Mouse (Mus musculus): Measurements from ENCODE around the gene Tmem179.
A peak's percentile ranks its signal among the peaks of the same experiment; 100 is the strongest.

Gene Tmem179

DNA sequence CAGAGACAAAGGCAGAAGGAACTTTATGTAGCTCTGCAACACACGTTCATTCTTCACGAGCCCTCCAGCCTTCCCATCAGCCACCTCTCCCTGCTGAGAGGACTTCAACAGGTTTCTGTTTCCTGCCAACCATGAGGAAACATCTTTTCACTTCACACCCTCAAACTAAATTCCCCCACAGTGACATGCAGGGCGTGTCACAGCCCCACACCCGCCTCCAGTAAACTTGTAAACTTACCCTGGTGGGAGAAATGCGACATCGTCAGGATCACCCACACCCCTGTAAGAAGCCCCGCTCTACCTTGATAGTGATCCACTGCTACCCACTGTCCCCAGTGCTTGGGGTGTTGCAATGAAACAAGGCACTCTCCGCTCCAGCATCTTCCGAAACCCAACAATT lies 21.8 kb upstream of the Tmem179 start:
- DNase-seq (ENCODE audit: low read depth, low spot score) = no peak

DNA sequence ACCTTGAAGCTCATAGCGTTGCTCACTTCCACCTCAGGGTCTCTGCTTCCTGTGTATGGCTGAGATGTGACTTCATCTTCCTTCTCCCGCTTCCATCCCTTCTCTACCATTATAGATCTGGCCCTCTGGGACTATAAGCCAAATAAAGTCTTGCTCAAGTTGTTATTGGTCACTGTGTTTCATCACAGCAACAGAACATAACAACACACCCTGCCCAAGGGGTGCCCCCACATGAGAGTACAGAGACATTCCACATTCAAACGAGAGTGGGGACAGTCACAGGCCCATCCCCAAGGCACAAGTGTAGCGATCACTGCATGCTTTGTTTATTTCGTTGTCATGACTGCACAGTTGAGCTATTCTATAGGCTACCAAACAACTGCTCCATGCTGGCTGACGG lies 20.7 kb upstream of the Tmem179 start:
- no peak for DNase-seq (ENCODE audit: low read depth, low spot score)

- DNase-seq (ENCODE audit: low read depth, low spot score) = no peak
Measured at GRCm38 (mm10) chr12:112533758-112534157, 17.2 kb upstream of the Tmem179 start.

DNA sequence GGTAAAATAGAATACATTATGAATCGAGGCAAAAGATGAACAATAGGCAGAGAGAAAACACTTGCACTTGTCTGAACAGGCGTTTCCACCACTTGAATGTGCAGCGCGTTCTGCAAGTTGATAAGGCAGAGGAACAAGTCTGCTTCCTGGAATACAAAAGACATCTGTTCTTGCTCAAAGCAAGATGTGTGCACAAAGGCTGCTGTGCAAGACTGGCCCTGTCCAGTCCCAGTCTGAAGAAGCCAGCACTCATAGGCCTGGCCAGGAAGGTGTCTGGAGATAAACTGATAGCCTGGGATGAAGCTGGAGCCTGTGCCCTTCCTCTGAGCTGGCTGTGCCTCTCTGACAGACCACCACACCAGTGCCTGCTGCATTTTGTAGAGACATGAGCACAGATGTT lies 1.6 kb upstream of the Tmem179 start:
- DNase-seq (ENCODE audit: low read depth, low spot score) = no peak

- no peak for DNase-seq (ENCODE audit: low read depth, low spot score)
Measured at GRCm38 (mm10) chr12:112514897-112515296, 1.6 kb downstream of the Tmem179 start.

- DNase-seq (ENCODE audit: low read depth, low spot score) = peak; percentile 82
Measured at GRCm38 (mm10) chr12:112510733-112511372, 5.7 kb downstream of the Tmem179 start.

DNA sequence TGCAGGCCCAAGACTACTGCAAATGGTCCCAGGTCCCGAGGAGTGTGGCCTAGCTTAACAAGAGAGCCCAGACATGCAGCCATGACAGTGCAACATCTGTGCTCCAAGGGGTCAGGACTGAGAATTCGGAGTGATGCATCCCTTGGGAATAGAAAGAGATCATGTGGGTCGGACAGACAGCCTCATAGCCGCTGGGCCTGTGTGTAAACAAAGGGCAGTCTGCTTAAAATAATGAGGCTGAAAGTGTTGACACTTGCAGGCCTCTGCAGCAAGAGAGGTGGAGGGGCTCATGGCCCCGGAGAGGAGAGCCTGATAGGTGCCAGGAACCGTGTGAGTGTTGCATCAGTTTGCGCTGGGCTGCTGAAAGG lies 6.2 kb downstream of the Tmem179 start:
- DNase-seq (ENCODE audit: low read depth, low spot score) = no peak

- no peak for DNase-seq (ENCODE audit: low read depth, low spot score)
Measured at GRCm38 (mm10) chr12:112507984-112508383, 8.6 kb downstream of the Tmem179 start.

DNA sequence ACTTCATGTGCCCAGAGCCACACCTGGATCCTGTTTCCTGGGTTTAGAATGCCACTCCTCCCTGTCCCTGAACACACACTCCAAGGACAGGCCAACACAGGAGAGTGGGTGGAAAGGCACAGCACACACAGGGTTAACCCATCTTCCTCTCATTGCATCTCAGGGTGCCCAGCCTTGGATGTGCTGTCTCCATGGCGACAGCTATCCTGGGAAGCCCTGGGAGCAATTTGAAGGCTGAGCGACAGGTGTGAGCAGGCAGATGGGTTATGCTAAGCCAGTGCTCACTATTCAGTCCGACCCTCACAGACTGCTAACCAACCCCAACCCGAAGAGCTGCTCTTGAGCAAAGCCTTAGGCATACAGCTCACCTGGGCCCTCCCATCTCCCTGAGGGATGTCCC lies 9.3 kb downstream of the Tmem179 start:
- DNase-seq (ENCODE audit: low read depth, low spot score) = peak; percentile 61

DNA sequence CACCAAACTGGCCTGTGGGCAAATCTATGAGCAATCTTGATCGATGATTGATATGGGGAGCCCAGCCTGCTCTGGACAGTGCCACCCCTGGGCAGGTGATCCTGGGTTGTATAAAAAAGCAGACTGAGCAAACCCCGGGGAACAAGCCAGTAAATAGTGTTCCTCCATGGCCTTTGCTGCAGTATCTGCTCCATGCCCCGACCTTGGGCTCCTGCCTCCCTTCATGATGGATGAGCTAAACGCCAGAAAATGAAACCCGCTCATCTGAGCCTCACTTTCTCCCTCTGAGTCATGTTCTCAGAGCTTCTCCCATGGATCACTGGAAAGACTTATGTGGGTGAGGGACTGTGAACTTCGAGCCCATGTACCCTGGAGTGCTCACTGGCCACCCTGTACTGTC lies 10.3 kb downstream of the Tmem179 start:
- DNase-seq (ENCODE audit: low read depth, low spot score) = no peak

DNA sequence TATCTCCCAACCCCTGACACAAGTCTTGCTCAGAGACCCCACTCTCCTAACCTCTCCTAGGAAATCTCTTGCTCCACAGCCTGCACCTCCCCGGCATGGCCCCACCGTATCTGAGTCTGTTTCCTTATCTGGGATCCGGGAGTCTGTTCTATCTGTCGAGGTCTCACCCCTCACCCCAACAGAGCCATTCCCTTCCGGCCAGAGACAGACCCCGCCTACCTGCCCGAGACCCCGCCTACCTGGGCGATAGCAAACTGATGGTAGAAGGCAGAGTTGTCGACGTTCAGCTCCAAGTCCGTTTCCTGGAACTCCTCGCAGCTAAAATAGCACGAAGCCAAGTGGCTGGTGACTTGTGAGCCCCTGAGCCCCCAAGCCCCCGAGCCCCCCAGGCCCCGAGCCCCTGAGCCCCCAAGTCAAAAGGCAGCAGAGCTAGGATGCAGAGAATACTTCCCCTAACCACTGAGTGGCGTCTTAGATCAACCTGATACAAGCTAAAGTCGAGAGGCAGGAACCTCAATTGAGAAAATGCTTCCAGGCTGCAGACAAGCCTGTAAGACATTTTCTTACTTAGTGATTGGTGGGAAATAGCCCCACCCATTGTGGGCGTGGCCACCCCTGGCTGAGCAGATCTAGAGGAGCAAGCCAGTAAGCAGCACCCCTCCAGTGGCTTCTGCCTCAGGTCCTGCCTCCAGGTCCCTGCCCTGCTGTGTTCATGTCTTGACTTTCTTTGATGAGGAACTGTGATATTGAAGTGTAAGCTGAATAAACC lies 13.4 kb downstream of the Tmem179 start:
- DNase-seq (ENCODE audit: low read depth, low spot score) = no peak

GRCm38 (mm10) chr12:112498683-112499082 lies 17.9 kb downstream of the Tmem179 start:
- DNase-seq (ENCODE audit: low read depth, low spot score) = peak; percentile 56

GRCm38 (mm10) chr12:112497731-112498130 lies 18.8 kb downstream of the Tmem179 start:
- DNase-seq (ENCODE audit: low read depth, low spot score) = no peak

- no peak for DNase-seq (ENCODE audit: low read depth, low spot score)
Measured at GRCm38 (mm10) chr12:112496136-112496535, 20.4 kb downstream of the Tmem179 start.

- DNase-seq (ENCODE audit: low read depth, low spot score) = no peak
Measured at GRCm38 (mm10) chr12:112490444-112490939, 26.1 kb downstream of the Tmem179 start.

DNA sequence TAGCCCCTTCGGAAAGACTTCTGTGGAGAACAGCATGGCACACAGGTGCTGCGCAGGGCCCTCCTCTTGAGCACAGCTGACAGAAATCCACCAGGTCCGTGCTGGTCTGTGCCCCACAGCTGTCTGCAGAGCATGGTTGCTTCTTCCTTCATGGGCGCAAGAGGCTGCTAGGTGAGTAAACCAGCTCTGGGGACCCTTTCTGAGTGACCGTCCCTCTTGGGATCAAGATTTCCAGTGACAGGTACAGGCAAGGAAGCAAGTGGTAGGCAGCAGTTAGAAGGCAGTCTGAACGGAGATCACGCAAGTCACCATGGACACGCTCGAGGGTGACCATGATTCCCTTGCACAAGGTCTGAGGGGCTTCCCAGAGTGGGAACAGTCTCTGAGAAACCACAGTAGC lies 27.0 kb downstream of the Tmem179 start:
- no peak for DNase-seq (ENCODE audit: low read depth, low spot score)

- DNase-seq (ENCODE audit: low read depth, low spot score) = no peak
Measured at GRCm38 (mm10) chr12:112489134-112489533, 27.4 kb downstream of the Tmem179 start, which contains the start of gene A530016L24Rik. Gene A530016L24Rik (plus strand): TSS chr12:112489448.

DNA sequence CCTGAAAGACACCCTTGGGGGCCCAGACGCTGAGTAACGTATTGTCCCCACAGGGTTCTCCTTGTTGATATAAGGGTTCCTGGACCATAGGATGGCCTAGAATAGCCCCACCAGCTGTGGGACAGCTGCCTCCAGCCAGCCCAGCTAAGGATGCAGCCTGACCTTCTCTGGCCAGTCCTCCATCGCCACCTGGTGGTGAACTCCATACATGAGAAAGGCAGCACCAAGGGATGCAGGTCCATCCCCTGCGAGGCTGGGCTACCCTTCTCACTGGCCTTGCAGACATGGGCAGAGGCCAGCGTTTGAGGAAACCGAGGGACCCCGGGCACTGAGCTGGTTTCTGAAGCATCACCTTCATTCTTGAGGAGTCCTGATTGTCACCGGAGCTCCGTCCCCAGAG lies 42.8 kb downstream of the Tmem179 start:
- DNase-seq (ENCODE audit: low read depth, low spot score) = peak; percentile 84

GRCm38 (mm10) chr12:112470216-112470615 lies 46.3 kb downstream of the Tmem179 start:
- no peak for DNase-seq (ENCODE audit: low read depth, low spot score)

DNA sequence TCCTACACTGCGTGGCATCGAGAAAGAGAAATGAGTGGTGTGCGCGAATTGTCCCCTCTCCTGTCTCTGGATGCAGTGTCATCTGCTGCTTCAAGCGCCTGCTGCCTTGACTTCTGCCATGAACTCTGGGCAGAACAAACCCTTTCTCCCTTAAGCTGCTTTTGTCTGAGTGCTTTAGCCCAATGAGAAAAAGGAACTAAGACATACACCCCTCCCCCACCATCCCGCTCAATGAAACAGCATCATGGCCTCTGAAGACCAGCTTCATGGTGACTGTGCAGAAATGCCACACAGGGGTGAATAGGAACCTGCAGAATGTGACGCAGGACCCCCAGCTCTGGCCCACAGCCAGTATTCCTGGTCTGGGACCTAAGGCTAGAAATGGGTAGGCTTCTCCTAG lies 47.2 kb downstream of the Tmem179 start:
- DNase-seq (ENCODE audit: low read depth, low spot score) = no peak

DNA sequence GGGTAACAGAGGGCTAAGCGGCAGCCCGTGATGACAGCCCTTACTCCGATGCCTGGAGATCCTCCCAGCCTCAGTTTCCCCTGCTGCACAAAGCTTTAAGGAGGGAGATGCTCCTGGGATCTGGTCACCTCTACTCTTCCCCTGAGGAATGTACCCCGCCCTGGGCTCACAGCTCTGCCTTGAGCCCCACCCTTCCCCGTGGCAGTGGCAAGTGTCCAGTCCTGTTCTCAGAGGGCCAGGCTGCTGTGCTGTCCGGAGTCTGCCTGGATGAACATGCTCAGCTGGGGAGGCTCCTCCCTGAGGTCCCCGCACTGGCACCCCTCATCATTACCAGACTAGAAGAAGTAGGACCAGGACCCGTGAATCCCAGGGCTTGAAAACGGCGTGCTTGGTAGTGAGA lies 49.2 kb downstream of the Tmem179 start:
- DNase-seq (ENCODE audit: low read depth, low spot score) = no peak

GRCm38 (mm10) chr12:112465928-112466327 lies 50.6 kb downstream of the Tmem179 start:
- DNase-seq (ENCODE audit: low read depth, low spot score) = no peak

- no peak for DNase-seq (ENCODE audit: low read depth, low spot score)
Measured at GRCm38 (mm10) chr12:112464516-112464915, 52.0 kb downstream of the Tmem179 start.

Data from brain, adult 2 months (tissue).